Mouse (Mus musculus): ENCODE data around the gene Stra6l. TPM values are rescaled to one million over a fixed set of nuclear protein-coding genes. Genes with fewer than 3 reads are reported as not detected.

Stra6l gene
- not detected in 2 replicates for polyA plus RNA-seq (2014; fragmentation: Nextera tagmentation; extraction: Ambion mirVana)

- WGBS = 51% methylated on average over 10 of the region's 10 CpGs
- Histone ChIP-seq H3K4me1 (ENCODE audit: insufficient read depth) (no peaks in the 10 kb centered on the region), H3K4me3 (ENCODE audit: low read depth, low read length) (no peak within 1 kb of the TSS), H3K36me3 (ENCODE audit: insufficient read depth) (no peaks in the 10 kb centered on the region), H3K9ac (no peak within 1 kb of the TSS), H3K9me3 (ENCODE audit: low read depth, low read length) (no peaks in the 10 kb centered on the region), H3K27ac (ENCODE audit: low read depth) (no peak within 1 kb of the TSS), H3K27me3 (ENCODE audit: insufficient read depth, low read length) (no peaks in the 10 kb centered on the region), H3K4me2 (no peak within 1 kb of the TSS)
- no peak for TF ChIP-seq CTCF (IDR thresholded peaks at IDR 0.05; ENCODE audit: low read depth)
- ATAC-seq (ENCODE audit: insufficient read depth) = no peak
- DNase-seq = no peak
These were observed at the start of gene Stra6l for GRCm38 (mm10) chr4:45848109-45848824. Gene Stra6l (plus strand): TSS chr4:45848664.

GRCm38 (mm10) chr4:45798964-45799363, 49.5 kb upstream of the Stra6l start, which contains the start of gene Aldh1b1:
Gene Aldh1b1 (plus strand): TSS chr4:45799022.
- Histone ChIP-seq H3K4me2 (peak within 1 kb of the TSS; percentile 71), H3K27me3 (ENCODE audit: insufficient read depth, low read length) (no peaks in the 10 kb centered on the region), H3K4me1 (ENCODE audit: insufficient read depth) (peaks cover 4% of the 10 kb centered on the region), H3K36me3 (ENCODE audit: insufficient read depth) (no peaks in the 10 kb centered on the region), H3K9me3 (ENCODE audit: low read depth, low read length) (no peaks in the 10 kb centered on the region), H3K9ac (peak within 1 kb of the TSS; percentile 46), H3K27ac (ENCODE audit: low read depth) (no peak within 1 kb of the TSS), H3K4me3 (ENCODE audit: low read depth, low read length) (peak within 1 kb of the TSS; percentile 43)
- TF ChIP-seq CTCF (IDR thresholded peaks at IDR 0.05; ENCODE audit: low read depth) = no peak
- under 1% methylated on average over 26 of the region's 26 CpGs for WGBS
- DNase-seq (peak; percentile 89), ATAC-seq (ENCODE audit: insufficient read depth) (peak; percentile 67; the same call in 1 of the 2 replicates)

DNA sequence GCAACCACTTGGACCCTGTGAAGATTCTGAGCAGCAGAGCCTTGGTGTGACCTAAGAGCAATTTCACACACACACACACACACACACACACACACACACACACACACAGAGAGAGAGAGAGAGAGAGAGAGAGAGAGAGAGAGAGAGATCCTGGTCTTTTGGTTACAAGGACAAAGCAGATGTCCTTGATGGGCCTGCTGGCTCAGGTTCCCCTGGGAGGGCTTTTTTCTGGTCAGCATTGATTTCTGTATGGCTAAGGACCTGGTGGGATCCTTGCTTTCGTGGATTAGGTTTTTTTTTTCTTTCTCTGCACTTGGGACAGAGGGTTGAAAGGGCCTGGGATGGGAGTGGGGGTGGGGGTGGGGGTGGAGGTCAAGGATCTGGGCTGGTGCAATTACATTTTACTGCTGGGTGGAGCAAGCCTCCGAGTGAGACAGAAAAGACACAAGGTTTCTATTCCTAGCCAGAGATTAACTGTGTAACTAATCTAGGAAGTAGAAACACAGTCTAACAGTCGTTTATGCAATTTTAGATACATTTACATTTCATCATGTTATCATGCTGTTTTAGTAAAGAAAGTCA, 48.4 kb upstream of the Stra6l start:
- no peak overlapping the region for H3K27ac ChIP-seq (ENCODE audit: low read depth)
- no peaks in the 10 kb centered on the region for H3K36me3 ChIP-seq (ENCODE audit: insufficient read depth)
- no peaks in the 10 kb centered on the region for H3K9me3 ChIP-seq (ENCODE audit: low read depth, low read length)
- no peak for TF ChIP-seq CTCF (IDR thresholded peaks at IDR 0.05; ENCODE audit: low read depth)
- H3K9ac ChIP-seq = no peak overlapping the region
- H3K4me2 ChIP-seq = no peak overlapping the region
- 39% methylated on average over 3 of the region's 3 CpGs for WGBS
- no peaks in the 10 kb centered on the region for H3K27me3 ChIP-seq (ENCODE audit: insufficient read depth, low read length)
- no peak for DNase-seq
- ATAC-seq (ENCODE audit: insufficient read depth) = no peak
- peaks cover 4% of the 10 kb centered on the region for H3K4me1 ChIP-seq (ENCODE audit: insufficient read depth)
- no peak overlapping the region for H3K4me3 ChIP-seq (ENCODE audit: low read depth, low read length)

DNA sequence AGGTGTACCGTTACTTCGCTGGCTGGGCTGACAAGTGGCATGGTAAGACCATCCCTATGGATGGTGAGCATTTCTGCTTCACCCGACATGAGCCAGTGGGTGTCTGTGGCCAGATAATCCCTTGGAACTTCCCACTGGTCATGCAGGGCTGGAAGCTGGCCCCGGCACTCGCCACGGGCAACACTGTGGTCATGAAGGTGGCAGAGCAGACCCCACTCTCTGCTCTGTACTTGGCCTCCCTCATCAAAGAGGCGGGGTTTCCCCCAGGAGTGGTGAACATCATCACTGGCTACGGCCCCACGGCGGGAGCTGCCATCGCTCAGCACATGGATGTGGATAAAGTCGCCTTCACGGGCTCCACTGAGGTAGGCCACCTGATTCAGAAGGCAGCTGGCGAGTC, 45.6 kb upstream of the Stra6l start:
- WGBS = 93% methylated on average over 14 of the region's 14 CpGs
- Histone ChIP-seq H3K9me3 (ENCODE audit: low read depth, low read length) (no peaks in the 10 kb centered on the region), H3K4me3 (ENCODE audit: low read depth, low read length) (no peak overlapping the region), H3K4me2 (no peak overlapping the region), H3K27me3 (ENCODE audit: insufficient read depth, low read length) (no peaks in the 10 kb centered on the region), H3K9ac (no peak overlapping the region), H3K4me1 (ENCODE audit: insufficient read depth) (no peaks in the 10 kb centered on the region; the same call in 1 of the 2 replicates), H3K27ac (ENCODE audit: low read depth) (no peak overlapping the region), H3K36me3 (ENCODE audit: insufficient read depth) (no peaks in the 10 kb centered on the region)
- TF ChIP-seq CTCF (IDR thresholded peaks at IDR 0.05; ENCODE audit: low read depth) = no peak
- ATAC-seq (ENCODE audit: insufficient read depth) (no peak), DNase-seq (no peak)

DNA sequence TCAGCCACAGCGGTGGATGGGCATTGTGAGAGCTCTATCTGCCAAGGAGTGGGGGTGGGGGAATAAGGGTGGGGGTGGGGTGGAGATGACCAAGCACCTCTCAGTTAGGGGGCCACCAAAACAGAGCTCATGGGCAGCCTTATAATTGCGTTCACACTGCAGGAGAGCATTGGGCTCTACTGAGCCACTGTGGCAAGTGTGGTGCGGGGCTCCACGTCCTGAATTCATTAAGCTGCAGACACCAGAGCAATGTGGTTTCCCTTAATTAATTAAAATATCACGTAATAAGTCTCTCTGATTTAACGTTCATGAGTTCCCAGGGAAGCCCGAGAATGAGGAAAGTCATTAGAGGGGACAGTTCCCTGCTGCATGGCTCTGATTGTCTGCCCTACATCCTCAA, 40.4 kb upstream of the Stra6l start:
- WGBS = 45% methylated on average over 7 of the region's 7 CpGs
- no peak for TF ChIP-seq CTCF (IDR thresholded peaks at IDR 0.05; ENCODE audit: low read depth)
- no peak overlapping the region for H3K4me3 ChIP-seq (ENCODE audit: low read depth, low read length)
- no peak overlapping the region for H3K9ac ChIP-seq
- H3K9me3 ChIP-seq (ENCODE audit: low read depth, low read length) = no peaks in the 10 kb centered on the region
- H3K27ac ChIP-seq (ENCODE audit: low read depth) = no peak overlapping the region
- H3K4me2 ChIP-seq = no peak overlapping the region
- no peak for ATAC-seq (ENCODE audit: insufficient read depth)
- no peaks in the 10 kb centered on the region for H3K36me3 ChIP-seq (ENCODE audit: insufficient read depth)
- no peaks in the 10 kb centered on the region for H3K27me3 ChIP-seq (ENCODE audit: insufficient read depth, low read length)
- H3K4me1 ChIP-seq (ENCODE audit: insufficient read depth) = no peaks in the 10 kb centered on the region
- DNase-seq = no peak

GRCm38 (mm10) chr4:45811250-45811649, 37.2 kb upstream of the Stra6l start:
- Histone ChIP-seq H3K4me2 (no peak overlapping the region), H3K27me3 (ENCODE audit: insufficient read depth, low read length) (no peaks in the 10 kb centered on the region), H3K9me3 (ENCODE audit: low read depth, low read length) (no peaks in the 10 kb centered on the region), H3K9ac (no peak overlapping the region), H3K36me3 (ENCODE audit: insufficient read depth) (no peaks in the 10 kb centered on the region), H3K27ac (ENCODE audit: low read depth) (no peak overlapping the region), H3K4me1 (ENCODE audit: insufficient read depth) (no peaks in the 10 kb centered on the region), H3K4me3 (ENCODE audit: low read depth, low read length) (no peak overlapping the region)
- TF ChIP-seq CTCF (IDR thresholded peaks at IDR 0.05; ENCODE audit: low read depth) = no peak
- DNase-seq (no peak), ATAC-seq (ENCODE audit: insufficient read depth) (no peak)
- 25% methylated on average over 8 of the region's 8 CpGs for WGBS

- Histone ChIP-seq H3K4me2 (no peak overlapping the region), H3K4me3 (ENCODE audit: low read depth, low read length) (no peak overlapping the region), H3K36me3 (ENCODE audit: insufficient read depth) (no peaks in the 10 kb centered on the region), H3K27me3 (ENCODE audit: insufficient read depth, low read length) (no peaks in the 10 kb centered on the region), H3K9ac (no peak overlapping the region), H3K9me3 (ENCODE audit: low read depth, low read length) (no peaks in the 10 kb centered on the region), H3K27ac (ENCODE audit: low read depth) (no peak overlapping the region), H3K4me1 (ENCODE audit: insufficient read depth) (peaks cover 13% of the 10 kb centered on the region)
- WGBS = 50% methylated on average over 7 of the region's 7 CpGs
- peak; percentile 64 for TF ChIP-seq CTCF (IDR thresholded peaks at IDR 0.05; ENCODE audit: low read depth)
- ATAC-seq (ENCODE audit: insufficient read depth) = no peak
- DNase-seq = peak; percentile 73
These were observed 32.9 kb upstream of the Stra6l start for GRCm38 (mm10) chr4:45815542-45815941.
